Mouse (Mus musculus) stomach, embryonic 14.5 days (tissue): ENCODE measurements around the gene Gm13090. TPM values are rescaled to one million over a fixed set of nuclear protein-coding genes. Genes with fewer than 3 reads are reported as not detected.

ENCODE experiments used
- ATAC-seq: fragments of 200-750 bp; cut with Nextera tagmentation; 2 replicates; pipeline ENCODE4 v1.8.0; 2017; ENCODE audit warnings: low read depth, moderate TSS enrichment; ENCODE audit not compliant: insufficient number of reproducible peaks, insufficient read depth, low FRiP score
- H3K27ac ChIP-seq: fragments of 300-500 bp; sonication (generic); 2 replicates; pipeline ENCODE4 v1.5.1; 2014; ENCODE audit warnings: mild to moderate bottlenecking, low read length, moderate library complexity, mixed read lengths
- H3K27me3 ChIP-seq: fragments of 300-500 bp; sonication (generic); 2 replicates; pipeline ENCODE4 v1.6.1; 2014; ENCODE audit warnings: low read length, control low read depth, mixed read lengths; ENCODE audit not compliant: control insufficient read depth, insufficient read depth
- H3K36me3 ChIP-seq: fragments of 300-500 bp; sonication (generic); 2 replicates; pipeline ENCODE4 v1.6.1; 2014; ENCODE audit warnings: mild to moderate bottlenecking, control low read depth, low read length, moderate library complexity, mixed read lengths; ENCODE audit not compliant: control insufficient read depth, insufficient read depth
- H3K4me1 ChIP-seq: fragments of 300-500 bp; sonication (generic); 2 replicates; pipeline ENCODE4 v1.6.1; 2014; ENCODE audit warnings: low read length, control low read depth, mixed read lengths; ENCODE audit not compliant: control insufficient read depth, insufficient read depth
- H3K4me2 ChIP-seq: fragments of 300-500 bp; sonication (generic); replicated peaks from 2 replicates; pipeline ENCODE4 v1.6.1; 2014; ENCODE audit warnings: low read depth, low read length, control low read depth
- H3K4me3 ChIP-seq: fragments of 300-500 bp; sonication (generic); 2 replicates; pipeline ENCODE4 v1.5.1; 2014; ENCODE audit warnings: low read depth, low read length, control low read depth
- H3K9ac ChIP-seq: fragments of 300-500 bp; sonication (generic); replicated peaks from 2 replicates; pipeline ENCODE4 v1.6.1; 2014; ENCODE audit warnings: low read depth, mild to moderate bottlenecking, control low read depth, low read length, moderate library complexity, mixed read lengths
- H3K9me3 ChIP-seq: fragments of 300-500 bp; sonication (generic); 2 replicates; pipeline ENCODE4 v1.6.1; 2016; ENCODE audit warnings: low read depth, low read length, control low read depth; ENCODE audit not compliant: control insufficient read depth
- WGBS: fragments of 180-500 bp; shearing (Covaris S2); extraction: QIAGEN DNeasy Blood & Tissue Kit; methylation state at CpG from one replicate; pipeline ENCODE4 v1.1.7; 2014; 5-methylcytosine and 5-hydroxymethylcytosine counted together
- polyA plus RNA-seq: library from polyadenylated mRNA; unstranded; fragments of >200 nt; fragmentation: Nextera tagmentation; extraction: Ambion mirVana; gene quantifications from 2 replicates; pipeline ENCODE4 v1.2.1, GENCODE M21; 2014

Gm13090 gene
- polyA plus RNA-seq, 1 experiment from 2014 or later = 0.35 TPM

DNA sequence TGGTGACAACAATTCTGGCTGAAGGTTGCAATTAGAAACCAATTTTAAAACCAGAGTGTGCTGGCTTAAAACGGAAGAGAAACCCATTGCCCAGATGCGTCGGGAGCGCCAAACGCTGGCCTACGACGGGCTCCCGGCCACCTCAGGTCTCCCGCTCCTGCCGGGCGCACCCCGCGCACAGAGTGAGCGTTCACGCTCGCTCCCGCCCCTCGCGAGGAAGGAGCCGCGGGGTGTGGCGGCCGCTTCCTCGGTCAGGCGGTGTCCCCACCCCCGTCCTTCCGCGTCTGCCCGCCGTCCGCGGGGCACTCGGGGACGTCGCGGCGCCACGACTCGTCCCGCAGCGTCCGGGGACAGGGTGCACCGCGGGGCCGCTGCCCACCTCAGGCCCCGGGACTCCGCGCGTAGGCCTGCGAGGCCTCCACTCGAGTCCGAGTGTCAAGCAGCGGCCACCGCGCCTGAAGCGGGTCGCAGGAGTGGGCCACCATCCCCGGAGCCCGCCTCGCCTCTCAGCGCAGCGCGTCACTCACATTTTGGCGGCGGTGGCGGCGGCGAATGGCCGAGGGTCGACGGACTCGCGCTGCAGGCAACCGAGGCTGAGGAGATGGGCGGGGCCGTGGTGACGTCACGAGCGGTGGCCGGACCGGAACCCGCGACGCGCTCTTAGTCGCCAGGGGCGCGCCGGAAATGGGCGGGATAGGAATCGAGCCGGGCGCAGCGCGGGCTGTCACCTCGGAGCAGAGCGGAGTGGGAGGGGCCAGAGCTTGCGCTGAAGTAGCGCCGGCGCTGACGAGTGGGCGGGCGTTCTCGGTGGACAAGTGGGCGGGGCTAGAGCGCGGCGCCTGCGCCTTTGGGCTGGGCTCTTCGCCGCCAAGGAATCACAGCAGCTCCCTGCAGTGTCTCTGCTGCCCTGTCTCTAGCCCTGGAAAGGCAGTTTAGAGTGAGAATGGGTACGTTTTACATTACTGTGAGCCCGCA, 31.7 kb upstream of the Gm13090 start, which contains the start of gene Vamp3:
Gene Vamp3, minus strand, starts transcription at position 617 of the 975 bp plus-strand sequence.
- under 1% methylated on average over 114 of the region's 114 CpGs for WGBS
- peaks cover 3% of the 10 kb centered on the region; the same call in 1 of the 2 replicates for H3K36me3 ChIP-seq
- H3K9ac ChIP-seq = peak within 1 kb of the TSS; percentile 75

DNA sequence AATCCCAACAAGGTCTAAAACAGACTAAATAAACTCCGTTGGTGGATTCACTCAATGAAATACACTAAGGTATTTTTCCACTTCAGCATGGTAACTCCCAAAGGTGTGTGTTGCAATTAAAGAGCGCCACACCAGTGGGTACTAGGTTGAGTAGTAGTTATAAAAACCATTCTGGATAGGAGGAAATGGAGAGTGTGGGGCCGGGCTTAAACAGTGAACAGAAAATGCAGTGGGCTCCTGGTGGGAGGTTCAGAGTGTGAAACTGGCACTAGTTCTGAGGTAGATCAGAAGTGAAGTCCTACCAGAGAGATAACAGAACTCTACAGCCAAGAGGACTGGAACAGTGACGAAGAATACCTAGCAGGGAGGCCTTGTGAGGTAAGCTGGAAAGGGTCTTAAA, 30.7 kb upstream of the Gm13090 start:
- Histone ChIP-seq H3K9me3 (no peaks in the 10 kb centered on the region), H3K9ac (0 out of 2 replicates have a peak overlapping the region, but pooled peaks have one; percentile 25), H3K36me3 (peaks cover 3% of the 10 kb centered on the region; the same call in 1 of the 2 replicates), H3K27ac (no peak overlapping the region; the same call in 1 of the 2 replicates), H3K4me2 (peak overlapping the region; percentile 45), H3K4me1 (0 out of 2 replicates have a peak, but pooled peaks cover 3% of the 10 kb centered on the region), H3K4me3 (peak overlapping the region; percentile 89; the same call in 1 of the 2 replicates), H3K27me3 (no peaks in the 10 kb centered on the region)
- ATAC-seq = no peak
- 79% methylated on average over 4 of the region's 4 CpGs for WGBS

More for the DNA sequence above, 31.7 kb upstream of the Gm13090 start, which contains the start of gene Vamp3:
- ATAC-seq = peak; percentile 99
- Histone ChIP-seq H3K27ac (peak within 1 kb of the TSS; percentile 90), H3K4me3 (peak within 1 kb of the TSS; percentile 89), H3K27me3 (no peaks in the 10 kb centered on the region), H3K4me1 (0 out of 2 replicates have a peak, but pooled peaks cover 3% of the 10 kb centered on the region), H3K9me3 (no peaks in the 10 kb centered on the region), H3K4me2 (peak within 1 kb of the TSS; percentile 68)

DNA sequence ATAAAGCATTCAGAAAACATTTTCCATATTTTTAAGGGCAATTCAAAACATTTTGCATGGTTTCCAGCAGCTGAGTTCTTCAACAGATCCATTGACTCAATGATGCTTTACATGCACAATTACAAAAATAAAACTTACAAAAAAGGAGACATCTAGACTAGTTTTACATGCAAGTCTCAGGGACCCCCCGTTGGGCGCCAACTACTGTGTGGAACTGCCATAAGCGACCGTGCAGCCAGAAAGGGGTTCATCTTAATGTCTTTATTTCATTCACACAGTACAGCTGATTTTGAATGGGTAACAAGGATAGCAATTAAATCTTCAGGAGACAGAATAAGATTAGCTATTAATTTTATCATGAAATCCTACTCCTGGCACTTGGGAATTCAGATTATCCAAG, 29.8 kb upstream of the Gm13090 start:
- no peak overlapping the region for H3K9ac ChIP-seq
- H3K36me3 ChIP-seq = peaks cover 3% of the 10 kb centered on the region; the same call in 1 of the 2 replicates
- no peaks in the 10 kb centered on the region for H3K27me3 ChIP-seq
- H3K27ac ChIP-seq = no peak overlapping the region
- H3K9me3 ChIP-seq = no peaks in the 10 kb centered on the region
- 0 out of 2 replicates have a peak, but pooled peaks cover 3% of the 10 kb centered on the region for H3K4me1 ChIP-seq
- ATAC-seq = no peak
- no peak overlapping the region for H3K4me3 ChIP-seq
- 91% methylated on average over 4 of the region's 4 CpGs for WGBS
- no peak overlapping the region for H3K4me2 ChIP-seq

DNA sequence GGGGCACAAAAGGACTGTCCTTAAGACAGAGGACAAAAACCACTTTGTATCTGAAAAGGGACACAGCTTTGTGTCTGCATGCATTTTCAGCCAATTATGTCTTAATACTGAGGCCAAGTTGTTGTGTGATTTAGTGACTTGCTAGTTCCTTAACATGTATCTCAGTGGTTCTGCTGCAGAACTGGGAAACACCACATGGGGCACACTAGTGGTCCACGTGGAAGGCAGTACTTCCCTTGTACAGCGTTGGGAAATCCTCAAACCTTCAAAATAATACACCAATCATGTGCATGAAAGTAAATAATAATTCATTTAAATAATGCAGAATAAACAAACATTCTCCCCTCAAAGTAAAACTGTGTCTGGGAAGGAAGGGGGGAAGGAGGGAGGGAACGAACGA, 20.6 kb upstream of the Gm13090 start:
- Histone ChIP-seq H3K4me2 (no peak overlapping the region), H3K4me3 (no peak overlapping the region), H3K27me3 (no peaks in the 10 kb centered on the region), H3K36me3 (no peaks in the 10 kb centered on the region), H3K27ac (no peak overlapping the region), H3K9ac (no peak overlapping the region), H3K4me1 (no peaks in the 10 kb centered on the region), H3K9me3 (no peaks in the 10 kb centered on the region)
- WGBS = 71% methylated on average over 4 of the region's 4 CpGs
- no peak for ATAC-seq

DNA sequence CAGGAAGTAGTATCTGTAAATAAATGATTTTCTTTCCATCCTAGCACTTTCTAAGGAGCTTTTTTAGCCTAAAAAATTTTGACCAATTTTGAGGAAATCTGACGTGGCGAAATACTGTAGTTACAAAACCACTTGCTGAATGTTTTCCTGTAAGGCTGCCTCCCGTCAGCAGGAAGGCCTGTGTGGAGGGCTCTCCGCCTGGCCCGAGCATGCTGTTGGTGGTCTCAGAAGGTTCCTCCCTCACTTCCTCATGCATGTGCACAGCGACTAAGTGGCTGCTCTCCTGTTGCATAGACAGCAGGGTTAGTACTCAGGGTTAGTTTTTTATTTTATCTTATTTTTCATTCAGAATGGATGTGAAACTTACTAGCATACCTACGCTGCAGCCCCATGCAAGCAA, 18.4 kb upstream of the Gm13090 start:
- Histone ChIP-seq H3K4me1 (no peaks in the 10 kb centered on the region), H3K4me3 (no peak overlapping the region), H3K9ac (no peak overlapping the region), H3K4me2 (no peak overlapping the region), H3K36me3 (no peaks in the 10 kb centered on the region; the same call in 1 of the 2 replicates), H3K9me3 (no peaks in the 10 kb centered on the region), H3K27me3 (no peaks in the 10 kb centered on the region), H3K27ac (no peak overlapping the region)
- no peak for ATAC-seq
- WGBS = 80% methylated on average over 7 of the region's 7 CpGs

DNA sequence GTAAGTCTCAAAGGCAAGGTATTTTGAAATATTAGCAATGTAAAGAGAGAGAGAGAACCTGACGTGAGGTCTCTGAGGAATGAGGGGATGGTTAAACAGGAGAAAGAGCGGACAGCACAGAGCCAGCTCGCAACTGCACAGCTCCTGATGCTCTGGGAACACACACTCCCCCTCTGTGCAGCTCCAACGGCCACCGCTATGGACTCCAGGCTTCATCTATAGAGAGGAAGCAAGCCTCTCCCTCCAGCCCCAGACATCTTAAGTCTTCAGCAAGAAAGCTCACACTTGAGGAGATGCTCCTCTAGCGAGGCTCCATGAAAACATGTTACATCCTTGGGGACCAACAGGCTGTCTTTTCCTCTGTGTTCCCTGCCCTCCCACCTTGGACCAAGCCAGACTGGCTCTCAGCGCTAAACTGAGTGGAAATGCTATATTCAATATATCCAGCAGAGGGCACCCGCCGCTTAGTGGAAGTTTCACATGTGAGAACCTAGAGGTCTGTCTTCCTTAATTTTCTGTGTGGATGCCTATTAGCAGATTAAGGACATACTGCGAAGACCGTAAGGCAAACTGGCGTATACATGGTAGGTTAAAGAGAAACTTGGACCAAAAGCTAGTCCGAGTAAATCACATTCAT, 16.1 kb upstream of the Gm13090 start:
- Histone ChIP-seq H3K4me1 (no peaks in the 10 kb centered on the region), H3K36me3 (no peaks in the 10 kb centered on the region; the same call in 1 of the 2 replicates), H3K9ac (no peak overlapping the region), H3K9me3 (no peaks in the 10 kb centered on the region), H3K27me3 (no peaks in the 10 kb centered on the region), H3K4me3 (no peak overlapping the region), H3K4me2 (no peak overlapping the region), H3K27ac (no peak overlapping the region)
- WGBS = 54% methylated on average over 13 of the region's 13 CpGs
- peak; percentile 65; the same call in 1 of the 2 replicates for ATAC-seq

DNA sequence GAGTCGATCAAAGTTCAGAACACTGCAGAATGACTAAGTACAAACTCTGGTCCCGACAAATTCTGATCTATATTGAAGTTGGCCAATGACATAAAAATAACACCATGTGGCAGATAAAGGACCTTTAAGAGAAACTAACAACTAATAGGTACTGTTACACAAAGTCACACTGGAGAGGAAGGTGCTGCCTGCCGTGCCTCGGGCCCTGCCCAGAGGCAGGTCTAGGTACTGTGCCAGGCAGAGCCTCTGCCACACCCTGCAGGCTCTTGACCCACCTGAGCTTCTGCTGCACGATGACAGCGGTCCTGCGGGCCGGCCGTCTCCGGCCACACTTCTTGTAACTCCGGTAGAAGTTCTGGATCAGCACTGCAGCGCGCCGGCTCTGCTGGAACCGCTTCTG, 14.6 kb upstream of the Gm13090 start:
- Histone ChIP-seq H3K27ac (no peak overlapping the region), H3K27me3 (no peaks in the 10 kb centered on the region), H3K4me2 (no peak overlapping the region), H3K9me3 (no peaks in the 10 kb centered on the region), H3K4me3 (no peak overlapping the region), H3K4me1 (no peaks in the 10 kb centered on the region), H3K36me3 (no peaks in the 10 kb centered on the region; the same call in 1 of the 2 replicates), H3K9ac (no peak overlapping the region)
- no peak for ATAC-seq
- WGBS = 93% methylated on average over 15 of the region's 15 CpGs

DNA sequence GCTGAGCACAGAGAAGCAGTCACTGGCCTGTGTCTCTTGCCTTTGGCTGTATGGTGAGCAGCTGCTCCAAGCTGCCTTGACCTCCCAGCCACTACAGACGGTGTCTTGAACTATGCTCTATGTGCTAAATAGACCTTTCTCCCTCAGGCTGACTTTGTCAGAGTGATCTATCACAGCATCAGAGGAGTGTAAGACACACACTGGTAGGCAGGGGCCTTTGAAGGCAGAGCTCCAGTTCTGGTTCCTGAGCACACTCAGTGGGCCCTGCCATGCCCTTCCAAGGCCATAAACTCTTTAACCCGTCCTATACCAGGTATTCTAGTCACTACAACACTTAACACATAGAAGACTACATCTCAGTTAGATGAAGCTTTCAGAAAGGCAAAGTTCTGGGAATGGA, 8.0 kb upstream of the Gm13090 start:
- Histone ChIP-seq H3K9me3 (no peaks in the 10 kb centered on the region), H3K27me3 (no peaks in the 10 kb centered on the region), H3K4me3 (no peak overlapping the region), H3K27ac (no peak overlapping the region), H3K4me2 (no peak overlapping the region), H3K36me3 (no peaks in the 10 kb centered on the region; the same call in 1 of the 2 replicates), H3K4me1 (no peaks in the 10 kb centered on the region), H3K9ac (no peak overlapping the region)
- ATAC-seq = no peak
- 82% methylated on average over 2 of the region's 2 CpGs for WGBS
